Mouse (Mus musculus): Measurements from ENCODE around the gene Cradd.

- TF ChIP-seq TAL1 (IDR thresholded peaks at IDR 0.05; ENCODE audit: low read length) (no peak), GATA1 (IDR thresholded peaks at IDR 0.05; ENCODE audit: low read length) (no peak)
These were observed 132.7 kb downstream of the Cradd start for GRCm38 (mm10) chr10:95191151-95191655.
